Mouse (Mus musculus): Measurements from ENCODE around the gene 9230104L09Rik. TPM values are rescaled to one million over a fixed set of nuclear protein-coding genes. Genes with fewer than 3 reads are reported as not detected.

Gene 9230104L09Rik
- not detected for polyA plus RNA-seq (2017; shearing (Covaris generic))

DNA sequence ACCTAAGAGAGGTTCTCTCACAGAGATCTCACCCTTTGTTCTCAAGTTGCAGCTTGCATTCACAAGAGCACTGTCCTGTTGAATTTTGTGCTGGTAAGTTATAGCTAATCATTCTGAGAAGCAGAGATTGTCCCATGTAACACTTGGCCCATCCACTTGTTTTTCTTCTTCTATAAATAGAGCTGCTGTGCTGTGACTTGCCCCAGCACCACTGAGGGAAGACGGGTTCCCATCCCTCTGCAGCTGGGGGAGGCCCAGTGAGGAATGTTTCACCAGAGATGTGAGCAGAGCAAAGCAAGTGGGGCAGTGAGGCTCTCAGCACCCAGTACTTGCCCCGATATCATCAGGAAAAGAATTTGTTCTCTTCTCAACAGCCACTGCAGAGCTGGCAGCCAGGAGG, at the start of gene 9230104L09Rik:
9230104L09Rik (minus strand) TSS at position 73 of the 400 bp plus-strand sequence.

DNA sequence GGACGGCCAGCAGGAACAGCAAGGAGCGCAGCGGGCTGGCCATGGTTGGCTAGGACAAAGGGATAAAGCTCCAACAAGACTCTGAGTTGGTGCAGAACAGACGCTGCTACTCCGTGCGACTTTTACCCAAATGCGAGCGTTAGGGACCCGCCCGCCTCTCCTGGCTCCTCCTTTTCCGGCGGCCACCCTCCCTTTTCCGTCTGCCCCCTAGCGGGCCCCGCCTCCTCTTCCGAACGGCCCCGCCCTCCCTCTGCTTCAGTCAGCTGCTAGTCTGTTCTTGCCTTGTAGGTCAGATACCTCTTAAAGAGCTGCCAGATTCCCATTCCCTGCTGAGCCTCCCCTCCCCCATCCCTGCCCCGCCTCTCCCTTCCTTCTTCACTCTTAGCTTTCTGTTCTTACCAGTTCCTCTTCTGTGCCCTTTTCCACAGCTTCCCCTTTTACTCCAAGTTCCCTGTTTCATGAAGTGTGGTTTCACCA, 10.5 kb upstream of the 9230104L09Rik start, which contains the start of gene Cst3:
Cst3 (minus strand) TSS at position 358 of the 477 bp plus-strand sequence.

DNA sequence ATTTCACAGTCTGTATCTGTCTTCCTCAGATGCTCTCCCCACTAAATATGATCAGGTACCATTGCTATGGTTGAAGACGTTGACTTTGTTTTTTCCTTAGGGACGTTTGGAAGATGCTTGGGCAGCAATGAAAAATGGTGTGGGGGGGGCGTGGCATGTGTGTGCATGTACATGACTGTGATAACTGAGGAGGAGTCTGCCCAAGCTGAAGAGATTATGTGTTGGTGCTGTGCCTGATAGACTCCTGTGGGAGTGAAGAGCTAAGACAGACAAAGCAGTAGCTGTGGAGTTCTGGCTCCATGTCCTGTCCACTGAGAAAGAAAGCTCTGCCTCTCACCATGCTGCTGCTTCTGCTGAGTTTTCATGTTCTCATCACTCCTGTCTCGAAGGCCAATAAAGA, 29.9 kb downstream of the 9230104L09Rik start, which contains the start of gene Cst9:
Cst9 (plus strand) TSS at position 236 of the 400 bp plus-strand sequence.

DNA sequence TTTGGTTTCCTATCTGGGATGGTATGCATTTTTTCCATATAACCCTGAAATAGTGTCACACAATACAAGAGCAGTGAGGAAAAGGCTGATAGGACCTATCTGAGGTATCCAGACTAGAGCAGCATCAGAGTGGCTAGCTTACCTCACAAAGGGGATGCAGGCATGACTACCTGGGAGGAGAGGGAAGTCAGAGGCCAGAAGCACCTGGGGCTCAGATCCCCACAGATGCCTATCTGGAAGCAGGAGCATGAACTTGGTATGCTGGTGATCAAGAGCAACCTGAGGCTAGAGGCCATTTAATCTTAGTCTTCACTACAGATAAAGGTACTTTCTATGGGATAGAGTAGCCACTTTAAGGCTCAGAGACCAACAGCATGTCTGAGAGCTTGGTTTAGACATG, 44.9 kb downstream of the 9230104L09Rik start, which contains the start of gene Cst13:
Cst13 (plus strand) TSS at position 173 of the 400 bp plus-strand sequence.

DNA sequence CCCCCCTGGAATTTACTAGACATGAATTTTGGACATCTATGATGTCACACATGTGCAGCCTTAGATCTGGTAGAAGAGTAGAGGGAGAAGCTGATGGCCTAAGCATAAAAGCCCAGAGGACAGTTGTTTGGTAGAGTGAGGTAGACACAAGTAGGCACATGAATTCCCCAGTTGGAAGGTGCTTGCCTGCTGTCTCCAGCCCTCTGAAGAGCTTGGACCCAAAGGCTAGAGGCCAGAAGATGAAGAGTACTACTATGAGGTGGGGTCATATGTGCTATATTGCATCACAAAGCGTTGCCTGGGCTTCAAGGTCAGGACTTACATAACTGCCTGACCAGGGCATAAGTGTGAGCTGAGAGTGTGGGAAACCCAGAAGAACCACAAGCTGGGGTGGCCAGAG, 66.4 kb downstream of the 9230104L09Rik start, which contains the start of gene Cst8:
Cst8 (plus strand) TSS at position 301 of the 400 bp plus-strand sequence.

Other genes starting within 250 kb of the 9230104L09Rik start
- 69.9 TPM for gene Nxt1, start 192.4 kb downstream of the 9230104L09Rik start, polyA plus RNA-seq (2017; shearing (Covaris generic))
- gene Gzf1, start 184.0 kb downstream of the 9230104L09Rik start, polyA plus RNA-seq (2017; shearing (Covaris generic)) = 22.3 TPM
- gene Napb, start 132.6 kb downstream of the 9230104L09Rik start, polyA plus RNA-seq (2017; shearing (Covaris generic)) = 1.9 TPM
- gene Cstl1, start 114.7 kb downstream of the 9230104L09Rik start, polyA plus RNA-seq (2017; shearing (Covaris generic)) = not detected
- gene Cst11, start 93.5 kb downstream of the 9230104L09Rik start, polyA plus RNA-seq (2017; shearing (Covaris generic)) = not detected
- not detected for gene 8030411F24Rik, start 83.0 kb downstream of the 9230104L09Rik start, polyA plus RNA-seq (2017; shearing (Covaris generic))
- gene Cst12, start 75.7 kb downstream of the 9230104L09Rik start, polyA plus RNA-seq (2017; shearing (Covaris generic)) = not detected
- not detected for gene Cst8, start 66.3 kb downstream of the 9230104L09Rik start, polyA plus RNA-seq (2017; shearing (Covaris generic))
- gene Cst13, start 45.0 kb downstream of the 9230104L09Rik start, polyA plus RNA-seq (2017; shearing (Covaris generic)) = not detected
- gene Cst9, start 29.9 kb downstream of the 9230104L09Rik start, polyA plus RNA-seq (2017; shearing (Covaris generic)) = not detected
- gene Cst3, start 10.7 kb upstream of the 9230104L09Rik start, polyA plus RNA-seq (2017; shearing (Covaris generic)) = 188 TPM
- gene Gm1330, start 138.2 kb upstream of the 9230104L09Rik start, polyA plus RNA-seq (2017; shearing (Covaris generic)) = not detected
- not detected for gene Gm10750, start 152.2 kb upstream of the 9230104L09Rik start, polyA plus RNA-seq (2017; shearing (Covaris generic))